Mouse (Mus musculus) liver, adult 2 months (tissue): ENCODE results near the gene 1700011L22Rik. TPM values are rescaled to one million over a fixed set of nuclear protein-coding genes. Genes with fewer than 3 reads are reported as not detected.

ENCODE experiments used
- DNase-seq: peaks from one replicate; pipeline ENCODE4 v3.0.0-alpha.2; 2011; ENCODE audit warnings: low read depth, low spot score; ENCODE audit errors: extremely low read depth
- H3K27ac ChIP-seq: fragments of 200-500 bp; replicated peaks from 2 replicates; pipeline ENCODE4 v1.5.1; 2012; ENCODE audit warnings: low read depth, mild to moderate bottlenecking, control low read depth, inconsistent platforms, low read length; ENCODE audit not compliant: insufficient read depth
- H3K27me3 ChIP-seq: fragments of 200-500 bp; 2 replicates; pipeline ENCODE4 v1.6.1; 2012; ENCODE audit warnings: mild to moderate bottlenecking, moderate library complexity, low read length, inconsistent platforms; ENCODE audit not compliant: control insufficient read depth, insufficient read depth
- H3K36me3 ChIP-seq: fragments of 200-500 bp; 2 replicates; pipeline ENCODE4 v1.6.1; 2012; ENCODE audit warnings: low read length, inconsistent platforms; ENCODE audit not compliant: control insufficient read depth, insufficient read depth
- H3K4me1 ChIP-seq: fragments of 200-500 bp; 2 replicates; pipeline ENCODE4 v1.6.1; 2011; ENCODE audit warnings: low read length; ENCODE audit not compliant: control insufficient read depth, insufficient read depth
- H3K4me3 ChIP-seq: fragments of 200-500 bp; 2 replicates; pipeline ENCODE4 v1.5.1; 2011; ENCODE audit warnings: low read depth, mild to moderate bottlenecking, control low read depth, low read length, moderate library complexity; ENCODE audit not compliant: insufficient read depth
- H3K79me2 ChIP-seq: fragments of 200-500 bp; 2 replicates; pipeline ENCODE4 v1.6.1; 2012; ENCODE audit warnings: inconsistent platforms, mild to moderate bottlenecking, low read length, moderate library complexity; ENCODE audit not compliant: control insufficient read depth, insufficient read depth
- H3K9ac ChIP-seq: fragments of 200-500 bp; 2 replicates; pipeline ENCODE4 v1.6.1; 2012; ENCODE audit warnings: low read depth, mild to moderate bottlenecking, control low read depth, inconsistent platforms, low read length
- CTCF ChIP-seq: fragments of 200-500 bp; IDR thresholded peaks from 2 replicates; pipeline ENCODE4 v1.5.1; 2011; ENCODE audit warnings: low read depth, low read length, control low read depth
- POLR2A ChIP-seq: fragments of 200-500 bp; IDR thresholded peaks from 2 replicates; pipeline ENCODE4 v1.6.1; 2011; ENCODE audit warnings: low read length, control low read depth; ENCODE audit not compliant: insufficient read depth; ENCODE audit errors: extremely low read depth
- WGBS: fragments of 180-500 bp; shearing (Covaris S2); methylation state at CpG from one replicate; pipeline ENCODE4 v1.1.7; 2018; 5-methylcytosine and 5-hydroxymethylcytosine counted together
- polyA plus RNA-seq: library from polyadenylated mRNA; depleted of rRNA; stranded (reverse); fragments of >200 nt; gene quantifications from 2 replicates; pipeline ENCODE4 v1.2.3, GENCODE M21; 2012
- total RNA-seq: library from RNA; depleted of rRNA; stranded (reverse); fragments of >200 nt; gene quantifications from 2 replicates; pipeline ENCODE4 v1.2.3, GENCODE M21; 2014

1700011L22Rik gene
- total and polyA plus RNA-seq, 2 experiments: not detected

GRCm38 (mm10) chr8:79208181-79208580, 40.2 kb downstream of the 1700011L22Rik start:
- Histone ChIP-seq H3K79me2 (no peaks in the 10 kb centered on the region), H3K27ac (no peak overlapping the region), H3K9ac (no peak overlapping the region), H3K27me3 (no peaks in the 10 kb centered on the region; the same call in 1 of the 2 replicates), H3K4me3 (no peak overlapping the region), H3K4me1 (no peaks in the 10 kb centered on the region; the same call in 1 of the 2 replicates), H3K36me3 (no peaks in the 10 kb centered on the region)
- TF ChIP-seq POLR2A: no peak
- TF ChIP-seq CTCF: no peak
- DNase-seq: no peak
- 83% methylated on average over 3 of the region's 3 CpGs for WGBS

DNA sequence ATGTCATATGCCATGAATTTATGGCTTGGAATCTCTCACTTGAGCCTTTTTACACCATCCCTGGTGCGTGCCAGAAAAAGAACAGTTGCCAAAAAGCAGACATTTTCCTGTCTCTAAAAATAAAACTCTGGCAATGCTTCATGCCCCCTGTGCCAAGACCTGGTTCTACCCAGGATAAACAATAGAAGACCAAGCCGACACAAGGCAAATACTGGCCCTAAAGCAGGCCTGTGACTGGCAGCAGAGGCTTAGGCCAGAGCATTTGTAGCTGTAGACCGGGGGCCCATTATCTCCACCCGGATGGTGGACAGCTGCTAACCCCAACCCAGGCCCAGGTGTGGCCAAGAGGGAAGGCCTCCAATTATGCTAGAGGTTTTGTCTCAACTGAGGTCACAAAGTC, 41.5 kb downstream of the 1700011L22Rik start:
- peak; percentile 69 for DNase-seq
- Histone ChIP-seq H3K27ac (no peak overlapping the region), H3K27me3 (no peaks in the 10 kb centered on the region), H3K36me3 (no peaks in the 10 kb centered on the region), H3K4me3 (no peak overlapping the region), H3K79me2 (no peaks in the 10 kb centered on the region), H3K9ac (no peak overlapping the region), H3K4me1 (no peaks in the 10 kb centered on the region; the same call in 1 of the 2 replicates)
- 24% methylated on average over 4 of the region's 4 CpGs for WGBS
- TF ChIP-seq POLR2A: no peak
- TF ChIP-seq CTCF: no peak

DNA sequence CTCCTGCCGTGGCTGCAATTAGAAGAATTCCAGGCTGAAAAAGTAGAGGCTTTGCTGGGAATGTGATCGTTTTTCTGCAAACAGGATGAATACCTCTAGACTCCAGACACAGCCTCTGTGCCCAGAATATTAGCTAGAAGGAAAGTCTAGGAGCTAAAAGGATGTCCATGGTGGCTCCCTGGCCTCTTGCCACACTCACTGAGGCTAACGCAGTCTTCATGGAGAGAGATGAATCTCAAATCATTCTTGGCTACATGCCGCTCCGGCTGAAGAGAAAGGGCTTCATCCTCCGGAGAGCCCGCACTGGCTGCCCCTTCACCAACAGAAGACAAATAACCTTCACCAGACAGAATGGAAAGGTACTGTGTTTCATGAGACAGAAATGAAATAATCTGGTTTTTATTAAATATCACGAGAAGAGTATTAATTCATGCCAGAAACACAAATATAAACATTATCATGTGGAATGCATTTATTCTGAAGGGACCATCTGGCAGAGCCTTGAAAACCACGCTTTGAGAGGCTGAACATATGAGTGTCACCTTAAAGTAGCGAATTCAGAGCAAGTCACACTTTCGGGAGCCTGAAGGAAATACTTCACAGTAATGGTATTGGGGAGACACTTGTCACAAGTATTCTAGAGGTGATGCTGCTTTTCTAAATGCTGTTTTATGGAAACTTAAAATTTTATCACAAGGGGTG, 46.8 kb downstream of the 1700011L22Rik start:
- no peaks in the 10 kb centered on the region for H3K27me3 ChIP-seq
- no peak for TF ChIP-seq POLR2A
- no peak for TF ChIP-seq CTCF
- H3K27ac ChIP-seq: no peak overlapping the region
- no peak for DNase-seq
- no peaks in the 10 kb centered on the region for H3K4me1 ChIP-seq
- H3K36me3 ChIP-seq: no peaks in the 10 kb centered on the region
- WGBS: 83% methylated on average over 11 of the region's 11 CpGs
- H3K79me2 ChIP-seq: no peaks in the 10 kb centered on the region
- H3K9ac ChIP-seq: no peak overlapping the region
- H3K4me3 ChIP-seq: no peak overlapping the region

DNA sequence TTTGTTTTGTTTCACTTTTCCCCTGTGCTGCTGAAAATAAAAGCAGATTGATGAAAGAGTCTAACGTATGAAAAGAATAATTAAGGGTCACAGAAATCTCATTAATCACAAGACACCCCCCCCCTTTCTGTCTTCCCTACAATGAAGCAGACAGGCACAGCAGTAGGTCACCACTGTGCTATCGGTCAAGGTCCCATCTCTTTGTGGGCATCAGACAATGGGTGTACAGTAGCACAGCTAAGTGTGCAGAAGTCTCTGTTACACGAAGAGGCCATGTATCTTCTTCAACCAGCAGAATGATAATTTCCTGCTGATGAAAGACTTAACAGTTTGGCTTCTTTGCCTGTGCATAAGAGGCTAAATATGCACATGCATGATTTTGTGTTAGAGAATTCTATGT, 49.7 kb downstream of the 1700011L22Rik start:
- H3K27ac ChIP-seq: no peak overlapping the region
- no peaks in the 10 kb centered on the region for H3K4me1 ChIP-seq
- H3K9ac ChIP-seq: no peak overlapping the region
- no peaks in the 10 kb centered on the region for H3K27me3 ChIP-seq
- no peak for DNase-seq
- no peaks in the 10 kb centered on the region for H3K79me2 ChIP-seq
- 72% methylated on average over 3 of the region's 3 CpGs for WGBS
- no peak overlapping the region for H3K4me3 ChIP-seq
- TF ChIP-seq CTCF (no peak), POLR2A (no peak)
- no peaks in the 10 kb centered on the region for H3K36me3 ChIP-seq

- no peak overlapping the region for H3K9ac ChIP-seq
- H3K27ac ChIP-seq: no peak overlapping the region
- no peak for DNase-seq
- H3K4me3 ChIP-seq: no peak overlapping the region
- no peaks in the 10 kb centered on the region for H3K4me1 ChIP-seq
- WGBS: 85% methylated on average over 4 of the region's 4 CpGs
- H3K27me3 ChIP-seq: no peaks in the 10 kb centered on the region
- H3K36me3 ChIP-seq: no peaks in the 10 kb centered on the region
- TF ChIP-seq POLR2A (no peak), CTCF (no peak)
- no peaks in the 10 kb centered on the region for H3K79me2 ChIP-seq
Measured at GRCm38 (mm10) chr8:79196481-79196880, 51.9 kb downstream of the 1700011L22Rik start.

- TF ChIP-seq POLR2A: no peak
- TF ChIP-seq CTCF: no peak
Measured at GRCm38 (mm10) chr8:79190071-79190470, 58.3 kb downstream of the 1700011L22Rik start.

More at GRCm38 (mm10) chr8:79190071-79190470, 58.3 kb downstream of the 1700011L22Rik start:
- Histone ChIP-seq H3K9ac (no peak overlapping the region), H3K36me3 (no peaks in the 10 kb centered on the region), H3K27me3 (no peaks in the 10 kb centered on the region), H3K4me1 (no peaks in the 10 kb centered on the region), H3K27ac (no peak overlapping the region), H3K4me3 (no peak overlapping the region), H3K79me2 (no peaks in the 10 kb centered on the region)
- 91% methylated on average over 10 of the region's 10 CpGs for WGBS
- DNase-seq: no peak
